Mouse (Mus musculus): Measurements from ENCODE around the gene Cyp2f2.

Cyp2f2 gene

DNA sequence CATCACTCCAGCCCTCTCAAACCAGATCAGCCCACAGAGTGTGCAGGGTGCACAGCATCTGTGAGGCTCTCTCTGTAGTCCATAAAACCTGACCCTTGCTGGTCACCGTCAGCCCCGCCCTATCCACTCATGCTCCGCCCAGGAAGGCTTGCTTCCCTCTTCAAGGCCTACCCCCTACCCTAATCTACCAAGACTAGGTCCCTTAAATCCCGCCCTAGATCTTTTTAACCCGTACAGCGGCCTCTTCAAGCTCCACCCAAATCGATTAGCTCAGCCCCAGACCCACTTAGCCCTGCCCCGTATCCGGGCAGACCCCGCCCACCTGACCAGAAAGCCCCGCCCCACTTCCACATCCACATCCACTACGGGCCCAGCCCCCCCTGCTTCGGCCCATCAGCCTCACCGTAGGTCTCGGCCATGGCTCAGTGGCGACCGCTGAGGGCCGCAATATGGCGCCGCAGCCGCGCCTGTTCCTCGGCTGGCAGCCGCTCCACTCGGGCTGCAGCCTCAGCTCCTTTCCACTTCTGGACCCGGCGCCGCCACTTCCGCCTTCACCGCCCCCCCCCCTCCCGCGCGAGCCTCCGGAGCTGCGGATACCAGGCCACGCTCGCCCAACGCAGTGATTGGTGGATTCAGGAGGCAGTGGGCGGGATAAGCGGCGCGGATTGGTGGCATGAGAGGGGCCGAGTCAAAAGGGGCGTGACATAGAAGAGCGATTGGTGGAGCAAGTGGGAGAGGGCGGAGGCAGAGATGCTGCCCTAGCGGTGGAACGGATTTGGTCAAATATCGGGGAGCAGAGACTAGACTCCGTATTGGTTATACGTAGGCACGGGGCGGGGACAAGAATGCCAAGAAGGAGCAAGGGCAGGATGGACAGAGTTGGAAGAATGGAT lies 58.9 kb downstream of the Cyp2f2 start, which contains the start of gene Rab4b:
TSS of gene Rab4b (minus strand) at position 573 of the 893 bp plus-strand sequence.
- DNase-seq (ENCODE audit: low read depth, low spot score), result peak; percentile 100

DNA sequence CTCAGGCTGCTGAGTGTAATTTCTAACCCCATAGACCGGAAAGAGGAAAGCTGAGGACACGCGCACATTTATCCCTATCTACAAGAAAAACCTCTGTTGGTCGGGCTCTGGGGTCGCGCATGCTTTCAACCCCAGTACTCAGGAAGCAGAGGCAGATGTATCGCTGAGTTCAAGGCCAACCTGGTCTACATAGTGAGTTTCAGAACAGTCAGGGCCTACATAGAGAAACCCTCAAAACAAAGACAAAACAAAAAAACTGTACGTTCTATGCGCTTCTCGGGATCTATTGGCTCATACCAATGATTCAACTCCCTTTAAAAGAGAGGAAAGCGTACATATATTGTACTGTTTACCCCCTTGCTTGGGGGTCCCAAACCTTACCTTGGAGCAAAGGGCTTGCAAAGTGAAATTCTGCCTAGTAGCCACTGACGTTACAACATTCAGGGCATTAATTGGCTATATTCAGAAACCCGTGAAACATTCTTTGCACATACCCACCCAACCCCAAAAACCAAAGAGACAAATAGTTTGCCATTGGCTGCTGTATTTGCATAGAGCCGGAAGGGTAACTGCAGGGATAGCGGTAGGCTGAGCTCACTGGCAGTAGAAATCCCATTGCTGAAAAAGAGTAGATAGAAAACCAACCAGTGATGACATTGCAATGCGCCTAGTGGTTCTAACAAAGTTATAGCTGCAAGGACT lies 59.7 kb downstream of the Cyp2f2 start:
- DNase-seq (ENCODE audit: low read depth, low spot score), result no peak

DNA sequence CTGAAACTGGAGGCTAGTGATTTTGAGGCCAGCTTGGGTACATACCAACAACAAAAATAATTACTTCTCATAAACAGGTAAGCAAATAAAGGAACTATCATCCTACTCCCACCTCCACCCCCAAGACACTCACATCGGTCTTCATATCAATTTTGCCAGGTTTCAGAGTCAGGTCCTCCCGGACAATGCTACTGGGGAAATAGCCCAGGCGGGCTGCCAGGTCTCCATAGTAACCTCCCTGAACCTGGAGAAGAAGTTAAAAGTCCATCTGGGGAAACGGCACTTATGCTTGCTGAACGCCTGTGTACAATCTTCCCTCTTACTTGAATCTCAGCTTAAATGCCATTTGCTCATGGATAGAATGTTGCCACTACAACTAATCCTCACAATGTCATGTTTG lies 60.3 kb downstream of the Cyp2f2 start:
- DNase-seq (ENCODE audit: low read depth, low spot score), result no peak

DNA sequence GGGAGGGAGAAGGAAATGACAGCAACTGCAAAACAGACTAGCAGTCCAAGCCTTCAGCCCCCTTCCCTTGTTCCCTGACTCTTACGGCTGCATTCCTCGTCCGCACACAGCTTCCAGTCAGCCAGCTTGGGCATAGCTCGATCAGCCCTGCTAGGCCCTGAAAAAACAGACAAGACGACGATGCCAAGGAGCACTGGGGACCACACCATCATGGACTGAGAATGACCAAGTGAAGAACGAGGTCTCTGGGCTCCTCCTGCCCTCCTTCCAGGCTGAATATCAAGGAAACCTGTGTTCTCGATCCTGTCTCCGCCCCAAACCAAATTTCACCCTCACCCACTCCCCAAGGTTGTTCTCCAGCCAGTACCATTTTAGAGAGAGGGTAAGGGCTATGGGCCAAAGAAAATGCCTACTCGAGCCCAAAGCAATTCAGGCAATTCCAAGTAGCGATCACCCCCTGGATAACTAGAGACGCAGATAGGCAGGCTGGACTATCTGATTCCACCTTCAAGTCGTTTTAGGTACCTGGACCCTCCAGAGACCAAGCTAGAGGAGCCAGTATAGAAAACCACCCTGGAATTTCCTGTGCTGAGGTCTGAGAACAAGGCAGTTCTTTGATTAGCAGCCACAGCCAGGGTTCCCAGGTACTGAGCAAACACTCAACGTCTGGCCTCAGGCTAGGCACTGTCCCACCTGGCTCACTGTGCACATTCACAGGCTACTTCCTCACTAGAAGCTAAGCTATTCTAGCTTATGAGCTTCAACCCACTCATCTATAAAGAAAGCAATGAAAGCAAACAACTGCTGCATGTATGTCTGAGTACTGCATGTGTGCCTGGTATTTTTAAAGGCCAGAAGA lies 61.4 kb downstream of the Cyp2f2 start, which contains the start of the genes Gm21983 and Mia:
TSS of gene Gm21983 (minus strand) at position 250 of the 859 bp plus-strand sequence.
TSS of gene Mia (minus strand) at position 321 of the 859 bp plus-strand sequence.
- no peak for DNase-seq (ENCODE audit: low read depth, low spot score)

- no peak for DNase-seq (ENCODE audit: low read depth, low spot score)
These were observed 62.8 kb downstream of the Cyp2f2 start for GRCm38 (mm10) chr7:27182498-27182897.

Measured in CD4-positive helper T cell, adult 2 months (primary cell).